Mouse (Mus musculus) liver, embryonic 14.5 days (tissue): ENCODE results near the gene Cx3cr1. TPM values are rescaled to one million over a fixed set of nuclear protein-coding genes. Genes with fewer than 3 reads are reported as not detected.
"Not testable (repeated sequence)": the region's sequence is repeated elsewhere in the genome, so short reads cannot be mapped to it uniquely, and the experiment has no call there.

Source experiments
- ATAC-seq: fragments of 200-750 bp; cut with Nextera tagmentation; 2 replicates; pipeline ENCODE4 v1.8.0; 2017; ENCODE audit warnings: moderate number of reproducible peaks, mild to moderate bottlenecking, moderate library complexity; ENCODE audit not compliant: insufficient read depth
- DNase-seq, 3 experiments: peaks; one replicate each; pipeline ENCODE4 v3.0.0-alpha.2; 2012 to 2013; ENCODE audit warnings: low read depth in 3 of 3, low spot score in 3 of 3
- H3K27ac ChIP-seq: fragments of 300-500 bp; sonication (generic); 2 replicates; pipeline ENCODE4 v1.5.1; 2014; ENCODE audit warnings: moderate library complexity, mild to moderate bottlenecking, control low read depth, inconsistent platforms
- H3K27me3 ChIP-seq: fragments of 300-500 bp; sonication (generic); 2 replicates; pipeline ENCODE4 v1.6.1; 2014; ENCODE audit warnings: mild to moderate bottlenecking, low read length, moderate library complexity; ENCODE audit not compliant: control insufficient read depth, insufficient read depth
- H3K36me3 ChIP-seq: fragments of 300-500 bp; sonication (generic); replicated peaks from 2 replicates; pipeline ENCODE4 v1.6.1; 2014; ENCODE audit warnings: low read depth; ENCODE audit not compliant: control insufficient read depth, insufficient read depth
- H3K4me1 ChIP-seq, 2 experiments: fragments of 200-500 bp in 1 of 2; fragments of 300-500 bp in 1 of 2; sonication (generic) in 1 of 2; replicated peaks; 2 replicates each; pipeline ENCODE4 v1.6.1; 2012 to 2014; ENCODE audit warnings: antibody characterized with exemption in 1 of 2, inconsistent platforms in 1 of 2, low read length in 1 of 2; ENCODE audit not compliant: control insufficient read depth in 2 of 2, insufficient read depth in 2 of 2
- H3K4me2 ChIP-seq: fragments of 300-500 bp; sonication (generic); 2 replicates; pipeline ENCODE4 v1.6.1; 2014; ENCODE audit warnings: low read depth, mild to moderate bottlenecking, control low read depth, moderate library complexity
- H3K4me3 ChIP-seq, 2 experiments: fragments of 200-500 bp in 1 of 2; fragments of 300-500 bp in 1 of 2; sonication (generic) in 1 of 2; 2 replicates each; pipeline ENCODE4 v1.5.1; 2012 to 2014; ENCODE audit warnings: low read depth in 2 of 2, low read length in 2 of 2, mild to moderate bottlenecking in 2 of 2, control low read depth in 1 of 2, inconsistent platforms in 1 of 2, moderate library complexity in 1 of 2; ENCODE audit not compliant: insufficient read depth in 1 of 2
- H3K9ac ChIP-seq: fragments of 300-500 bp; sonication (generic); replicated peaks from 2 replicates; pipeline ENCODE4 v1.6.1; 2014; ENCODE audit warnings: mild to moderate bottlenecking, control low read depth, moderate library complexity
- H3K9me3 ChIP-seq: fragments of 300-500 bp; sonication (generic); 2 replicates; pipeline ENCODE4 v1.6.1; 2016; ENCODE audit warnings: low read length, mixed read lengths; ENCODE audit not compliant: control insufficient read depth
- CTCF ChIP-seq: IDR thresholded peaks from 2 replicates; pipeline ENCODE4 v1.5.1; 2016; ENCODE audit warnings: antibody characterized with exemption, low read depth, control low read depth
- EP300 ChIP-seq: IDR thresholded peaks from 2 replicates; pipeline ENCODE4 v1.6.1; 2016; ENCODE audit warnings: antibody characterized with exemption, low read depth
- WGBS: fragments of 180-500 bp; shearing (Covaris S2); extraction: QIAGEN DNeasy Blood & Tissue Kit; methylation state at CpG from one replicate; pipeline ENCODE4 v1.1.7; 2014; ENCODE audit not compliant: insufficient replicate concordance; 5-methylcytosine and 5-hydroxymethylcytosine counted together
- polyA plus RNA-seq, 2 experiments: library from polyadenylated mRNA; depleted of rRNA in 1 of 2; stranded (reverse) in 1 of 2; unstranded in 1 of 2; fragments of >200 nt; fragmentation: Nextera tagmentation in 1 of 2; extraction: Ambion mirVana in 1 of 2; gene quantifications; 2 replicates each; pipeline versions ENCODE4 v1.2.1 to v1.2.3; 2012 to 2014

Cx3cr1 gene
- polyA plus RNA-seq, 2 experiments = 0.69 to 1.4 TPM

- no peak for TF ChIP-seq EP300
- no peak for TF ChIP-seq CTCF
- ATAC-seq = no peak
- no peak for DNase-seq
Measured at GRCm38 (mm10) chr9:120016956-120017355, 52.7 kb downstream of the Cx3cr1 start.

GRCm38 (mm10) chr9:120014828-120015227 lies 54.9 kb downstream of the Cx3cr1 start:
- 59% methylated on average over 6 of the region's 6 CpGs for WGBS
- no peak for TF ChIP-seq CTCF
- TF ChIP-seq EP300 = no peak
- Histone ChIP-seq H3K36me3 (no peaks in the 10 kb centered on the region), H3K4me2 (no peak overlapping the region), H3K9ac (no peak overlapping the region), H3K4me3 (no peak overlapping the region), H3K27me3 (no peaks in the 10 kb centered on the region), H3K4me1 (peaks cover 0 to 6% of the 10 kb centered on the region in 2 experiments; a peak in 1 of 4 replicates), H3K27ac (no peak overlapping the region), H3K9me3 (no peaks in the 10 kb centered on the region)
- ATAC-seq (no peak), DNase-seq (no peak)

More at GRCm38 (mm10) chr9:120016956-120017355, 52.7 kb downstream of the Cx3cr1 start:
- H3K27ac ChIP-seq = no peak overlapping the region
- no peaks in the 10 kb centered on the region for H3K9me3 ChIP-seq
- H3K9ac ChIP-seq = no peak overlapping the region
- no peaks in the 10 kb centered on the region for H3K4me1 ChIP-seq
- 68% methylated on average over 10 of the region's 10 CpGs for WGBS
- no peaks in the 10 kb centered on the region for H3K27me3 ChIP-seq
- H3K36me3 ChIP-seq = no peaks in the 10 kb centered on the region
- H3K4me2 ChIP-seq = no peak overlapping the region
- no peak overlapping the region for H3K4me3 ChIP-seq

- TF ChIP-seq CTCF (no peak), EP300 (no peak)
- ATAC-seq = no peak
Measured at GRCm38 (mm10) chr9:120013251-120013820, 56.3 kb downstream of the Cx3cr1 start.

GRCm38 (mm10) chr9:120012781-120013180 lies 56.9 kb downstream of the Cx3cr1 start:
- DNase-seq = no peak
- H3K27me3 ChIP-seq = no peaks in the 10 kb centered on the region
- no peak for ATAC-seq
- no peak overlapping the region for H3K27ac ChIP-seq
- H3K4me1 ChIP-seq = peaks cover 0 to 6% of the 10 kb centered on the region in 2 experiments; a peak in 1 of 4 replicates
- no peak overlapping the region for H3K4me3 ChIP-seq
- no peak overlapping the region for H3K4me2 ChIP-seq
- TF ChIP-seq CTCF (no peak), EP300 (no peak)
- no peak overlapping the region for H3K9ac ChIP-seq
- H3K9me3 ChIP-seq = no peaks in the 10 kb centered on the region
- WGBS = 69% methylated on average over 5 of the region's 5 CpGs
- H3K36me3 ChIP-seq = no peaks in the 10 kb centered on the region

More at GRCm38 (mm10) chr9:120013251-120013820, 56.3 kb downstream of the Cx3cr1 start:
- H3K4me2 ChIP-seq = no peak overlapping the region
- H3K36me3 ChIP-seq = no peaks in the 10 kb centered on the region
- no peak overlapping the region for H3K27ac ChIP-seq
- 52% methylated on average over 11 of the region's 11 CpGs for WGBS
- no peaks in the 10 kb centered on the region for H3K9me3 ChIP-seq
- no peaks in the 10 kb centered on the region for H3K27me3 ChIP-seq
- no peak overlapping the region for H3K9ac ChIP-seq
- DNase-seq = no peak
- H3K4me1 ChIP-seq = peaks cover 0 to 6% of the 10 kb centered on the region in 2 experiments; a peak in 1 of 4 replicates
- no peak overlapping the region for H3K4me3 ChIP-seq

GRCm38 (mm10) chr9:120012161-120012560 lies 57.5 kb downstream of the Cx3cr1 start:
- not testable (repeated sequence) for H3K9ac ChIP-seq, H3K27ac ChIP-seq, H3K9me3 ChIP-seq, DNase-seq, H3K36me3 ChIP-seq, ATAC-seq, H3K4me1 ChIP-seq, H3K4me2 ChIP-seq, H3K27me3 ChIP-seq, H3K4me3 ChIP-seq
- 51% methylated on average over 6 of the region's 6 CpGs for whole genome bisulfite sequencing
